Mouse (Mus musculus) E14TG2a.4 (cell line): ENCODE data around the gene Paqr6.

Source experiments
- H3K27me3 ChIP-seq: 2 replicates; pipeline ENCODE4 v1.6.1; 2014; ENCODE audit warnings: low read length, control low read depth; ENCODE audit not compliant: insufficient read depth
- H3K36me3 ChIP-seq: 2 replicates; pipeline ENCODE4 v1.6.1; 2014; ENCODE audit warnings: low read length, control low read depth; ENCODE audit not compliant: insufficient read depth
- H3K4me1 ChIP-seq: replicated peaks from 2 replicates; pipeline ENCODE4 v1.6.1; 2014; ENCODE audit warnings: low read depth, low read length, control low read depth
- H3K4me3 ChIP-seq: replicated peaks from 2 replicates; pipeline ENCODE4 v1.5.1; 2014; ENCODE audit warnings: mild to moderate bottlenecking, low read length
- H3K9me3 ChIP-seq: 2 replicates; pipeline ENCODE4 v1.6.1; 2014; ENCODE audit warnings: low read length, control low read depth
- CTCF ChIP-seq: conservative IDR thresholded peaks from 2 replicates; pipeline ENCODE4 v1.5.1; 2014; ENCODE audit warnings: low read length
- NANOG ChIP-seq: IDR thresholded peaks from 2 replicates; pipeline ENCODE4 v1.6.1; 2014; ENCODE audit warnings: borderline replicate concordance, low read length, mixed read lengths
- POU5F1 ChIP-seq: IDR thresholded peaks from 2 replicates; pipeline ENCODE4 v1.6.1; 2014; ENCODE audit warnings: low read length, borderline replicate concordance

Gene Paqr6

GRCm38 (mm10) chr3:88384364-88384763 lies 20.0 kb downstream of the Paqr6 start, which contains the start of gene Bglap:
TSS of gene Bglap (minus strand) at chr3:88384464.
- peaks cover 6% of the 10 kb centered on the region for H3K4me1 ChIP-seq
- H3K36me3 ChIP-seq, result no peaks in the 10 kb centered on the region
- TF ChIP-seq NANOG (no peak), POU5F1 (no peak), CTCF (no peak)
- H3K9me3 ChIP-seq, result no peaks in the 10 kb centered on the region
- no peaks in the 10 kb centered on the region for H3K27me3 ChIP-seq
- no peak within 1 kb of the TSS for H3K4me3 ChIP-seq

GRCm38 (mm10) chr3:88393776-88394375 lies 29.5 kb downstream of the Paqr6 start:
- Histone ChIP-seq H3K9me3 (peaks cover 35% of the 10 kb centered on the region), H3K4me3 (peak overlapping the region; percentile 49), H3K4me1 (peaks cover 32% of the 10 kb centered on the region), H3K36me3 (peaks cover 86% of the 10 kb centered on the region), H3K27me3 (no peaks in the 10 kb centered on the region)
- TF ChIP-seq NANOG, result no peak
- TF ChIP-seq POU5F1, result no peak
- TF ChIP-seq CTCF, result no peak

GRCm38 (mm10) chr3:88395288-88395687 lies 30.9 kb downstream of the Paqr6 start:
- Histone ChIP-seq H3K36me3 (peaks cover 92% of the 10 kb centered on the region), H3K9me3 (peaks cover 26% of the 10 kb centered on the region), H3K4me3 (no peak overlapping the region), H3K4me1 (peaks cover 32% of the 10 kb centered on the region), H3K27me3 (no peaks in the 10 kb centered on the region)
- TF ChIP-seq NANOG, result no peak
- no peak for TF ChIP-seq CTCF
- TF ChIP-seq POU5F1, result no peak

- no peak overlapping the region for H3K4me3 ChIP-seq
- no peak for TF ChIP-seq POU5F1
- no peak for TF ChIP-seq CTCF
- TF ChIP-seq NANOG, result no peak
- H3K4me1 ChIP-seq, result peaks cover 32% of the 10 kb centered on the region
- H3K9me3 ChIP-seq, result peaks cover 22% of the 10 kb centered on the region
- H3K27me3 ChIP-seq, result no peaks in the 10 kb centered on the region
- H3K36me3 ChIP-seq, result peaks cover 91% of the 10 kb centered on the region
Observed at GRCm38 (mm10) chr3:88395742-88396141, 31.4 kb downstream of the Paqr6 start.

- TF ChIP-seq NANOG, result no peak
- TF ChIP-seq POU5F1, result no peak
- no peak for TF ChIP-seq CTCF
- H3K27me3 ChIP-seq, result no peaks in the 10 kb centered on the region
- peaks cover 33% of the 10 kb centered on the region for H3K4me1 ChIP-seq
- H3K36me3 ChIP-seq, result peaks cover 92% of the 10 kb centered on the region
- no peak overlapping the region for H3K4me3 ChIP-seq
- no peaks in the 10 kb centered on the region for H3K9me3 ChIP-seq
Observed at GRCm38 (mm10) chr3:88398666-88399065, 34.3 kb downstream of the Paqr6 start.

GRCm38 (mm10) chr3:88403522-88404230 lies 39.3 kb downstream of the Paqr6 start:
- Histone ChIP-seq H3K9me3 (no peaks in the 10 kb centered on the region), H3K4me3 (no peak overlapping the region), H3K36me3 (peaks cover 79% of the 10 kb centered on the region), H3K27me3 (no peaks in the 10 kb centered on the region), H3K4me1 (peaks cover 35% of the 10 kb centered on the region)
- no peak for TF ChIP-seq NANOG
- no peak for TF ChIP-seq CTCF
- no peak for TF ChIP-seq POU5F1

GRCm38 (mm10) chr3:88407090-88407489 lies 42.7 kb downstream of the Paqr6 start:
- Histone ChIP-seq H3K9me3 (no peaks in the 10 kb centered on the region), H3K36me3 (peaks cover 65% of the 10 kb centered on the region), H3K27me3 (no peaks in the 10 kb centered on the region), H3K4me1 (peaks cover 59% of the 10 kb centered on the region), H3K4me3 (0 out of 2 replicates have a peak overlapping the region, but pooled peaks have one; percentile 13)
- TF ChIP-seq POU5F1, result no peak
- TF ChIP-seq CTCF, result peak; percentile 73
- no peak for TF ChIP-seq NANOG

- H3K4me1 ChIP-seq, result peaks cover 57% of the 10 kb centered on the region
- H3K4me3 ChIP-seq, result 0 out of 2 replicates have a peak overlapping the region, but pooled peaks have one; percentile 13
- no peaks in the 10 kb centered on the region for H3K27me3 ChIP-seq
- H3K9me3 ChIP-seq, result no peaks in the 10 kb centered on the region
- peaks cover 65% of the 10 kb centered on the region for H3K36me3 ChIP-seq
- TF ChIP-seq NANOG, result no peak
- no peak for TF ChIP-seq CTCF
- TF ChIP-seq POU5F1, result no peak
Observed at GRCm38 (mm10) chr3:88407529-88407928, 43.1 kb downstream of the Paqr6 start.
